Mouse (Mus musculus) urinary bladder, adult 2 months (tissue): ENCODE results near the gene Rab8b. TPM values are rescaled to one million over a fixed set of nuclear protein-coding genes. Genes with fewer than 3 reads are reported as not detected.

ENCODE experiments used
- DNase-seq: peaks from one replicate; pipeline ENCODE4 v3.0.0; 2022; ENCODE audit warnings: low spot score
- polyA plus RNA-seq: library from polyadenylated mRNA; depleted of rRNA; stranded (reverse); fragments of >200 nt; gene quantifications from 2 replicates; pipeline ENCODE4 v1.2.3, GENCODE M21; 2012; rRNA removed

Rab8b gene
- 18.9 and 20.1 TPM in 2 replicates for polyA plus RNA-seq

GRCm38 (mm10) chr9:66919382-66919971, at the start of gene Rab8b:
TSS of gene Rab8b (minus strand) at chr9:66919687.
- DNase-seq, result peak; percentile 84

- no peak for DNase-seq
Measured at GRCm38 (mm10) chr9:66967492-66967891, 48.0 kb upstream of the Rab8b start.

- DNase-seq, result no peak
Measured at GRCm38 (mm10) chr9:66961478-66961877, 42.0 kb upstream of the Rab8b start.

GRCm38 (mm10) chr9:66957451-66957850, 38.0 kb upstream of the Rab8b start:
- no peak for DNase-seq

- no peak for DNase-seq
Measured at GRCm38 (mm10) chr9:66952886-66953285, 33.4 kb upstream of the Rab8b start.

GRCm38 (mm10) chr9:66952321-66952720, 32.8 kb upstream of the Rab8b start:
- DNase-seq, result no peak

- no peak for DNase-seq
Measured at GRCm38 (mm10) chr9:66948536-66948935, 29.0 kb upstream of the Rab8b start.

GRCm38 (mm10) chr9:66945647-66946641, 26.5 kb upstream of the Rab8b start, which contains the start of gene Rps27l:
TSS of gene Rps27l (plus strand) at chr9:66946086.
- peak; percentile 93 for DNase-seq

- no peak for DNase-seq
Measured at GRCm38 (mm10) chr9:66945161-66945560, 25.7 kb upstream of the Rab8b start.

GRCm38 (mm10) chr9:66938836-66939235, 19.3 kb upstream of the Rab8b start:
- no peak for DNase-seq

- DNase-seq, result no peak
Measured at GRCm38 (mm10) chr9:66937507-66937906, 18.0 kb upstream of the Rab8b start.

GRCm38 (mm10) chr9:66933869-66934808, 14.7 kb upstream of the Rab8b start:
- DNase-seq, result no peak

- DNase-seq, result no peak
Measured at GRCm38 (mm10) chr9:66930351-66930750, 10.9 kb upstream of the Rab8b start.

GRCm38 (mm10) chr9:66927696-66928402, 8.4 kb upstream of the Rab8b start:
- DNase-seq, result no peak

GRCm38 (mm10) chr9:66925853-66926252, 6.4 kb upstream of the Rab8b start:
- DNase-seq, result no peak

GRCm38 (mm10) chr9:66922076-66922475, 2.6 kb upstream of the Rab8b start:
- DNase-seq, result no peak

GRCm38 (mm10) chr9:66920488-66921279, 1.2 kb upstream of the Rab8b start:
- no peak for DNase-seq

- no peak for DNase-seq
Measured at GRCm38 (mm10) chr9:66919981-66920380, 494 bp upstream of the Rab8b start.

- DNase-seq, result no peak
Measured at GRCm38 (mm10) chr9:66918672-66919330, 686 bp downstream of the Rab8b start.

GRCm38 (mm10) chr9:66917892-66918255, 1.6 kb downstream of the Rab8b start:
- DNase-seq, result no peak
